Mouse (Mus musculus): Measurements from ENCODE around the gene Auts2.

The Auts2 gene

DNA sequence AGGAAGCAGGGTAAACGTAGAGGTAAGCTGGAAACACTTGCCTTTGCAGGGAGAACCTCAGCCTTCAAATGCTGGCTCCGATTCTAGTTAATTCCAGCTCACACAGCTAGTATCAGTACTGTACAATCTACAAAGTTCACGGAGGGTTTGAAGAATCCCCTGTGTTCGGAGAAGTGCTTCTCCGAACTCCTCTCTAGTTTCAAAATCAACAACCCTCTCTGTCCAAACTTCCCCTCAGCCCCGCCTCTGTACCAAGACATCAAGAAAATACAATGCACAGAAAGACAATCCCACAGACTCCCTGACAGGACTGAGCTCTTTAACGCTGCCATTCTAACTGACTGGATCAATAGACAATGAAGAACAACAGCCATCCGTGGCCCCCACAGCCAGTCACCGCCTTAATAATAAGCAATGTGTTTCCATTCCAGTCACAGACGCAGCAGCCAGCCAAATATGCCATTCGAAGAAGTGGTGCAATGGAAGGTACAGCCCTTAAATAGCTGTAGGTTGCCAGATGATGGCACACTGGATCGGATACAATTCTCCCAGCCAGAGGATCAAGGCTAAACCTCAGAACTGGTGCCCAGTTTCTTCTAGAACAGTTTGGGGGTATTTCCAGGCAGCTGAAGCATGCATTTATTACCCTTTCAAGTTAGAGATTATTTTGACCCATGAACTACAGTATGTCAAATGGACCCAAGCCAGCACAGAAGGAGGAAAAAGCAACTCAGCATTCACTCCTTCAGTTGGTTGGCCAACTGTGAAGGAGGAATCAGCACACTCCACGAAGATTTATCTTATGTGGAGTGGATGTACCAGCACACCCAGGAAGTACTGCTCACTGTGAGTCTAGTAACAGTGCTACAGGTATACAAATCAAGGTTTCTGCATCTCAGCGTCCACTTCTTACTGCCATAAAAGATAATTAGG is 151.0 kb downstream of the Auts2 start:
- DNase-seq (ENCODE audit: low spot score in 2 of 2) = no peak

DNA sequence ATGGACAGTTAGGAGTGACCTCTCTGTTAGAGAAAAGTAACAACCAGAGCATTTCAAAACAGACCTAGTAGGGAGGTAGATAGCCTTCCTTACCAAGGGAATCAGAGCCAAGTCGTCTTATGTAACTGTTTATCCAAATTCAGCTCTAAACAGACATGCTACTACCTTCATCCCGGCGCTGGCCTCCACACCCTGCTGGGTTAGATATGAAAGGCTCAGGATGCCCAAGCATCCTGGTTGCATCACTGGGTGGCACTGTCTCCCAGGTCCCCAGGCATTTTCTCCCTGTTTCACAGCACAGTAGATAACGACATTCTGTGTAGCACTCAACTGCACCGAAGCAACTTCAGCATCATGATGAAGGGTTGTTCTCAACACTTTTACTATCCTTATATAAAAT is 154.4 kb downstream of the Auts2 start:
- no peak for DNase-seq (ENCODE audit: low spot score in 2 of 2)

DNA sequence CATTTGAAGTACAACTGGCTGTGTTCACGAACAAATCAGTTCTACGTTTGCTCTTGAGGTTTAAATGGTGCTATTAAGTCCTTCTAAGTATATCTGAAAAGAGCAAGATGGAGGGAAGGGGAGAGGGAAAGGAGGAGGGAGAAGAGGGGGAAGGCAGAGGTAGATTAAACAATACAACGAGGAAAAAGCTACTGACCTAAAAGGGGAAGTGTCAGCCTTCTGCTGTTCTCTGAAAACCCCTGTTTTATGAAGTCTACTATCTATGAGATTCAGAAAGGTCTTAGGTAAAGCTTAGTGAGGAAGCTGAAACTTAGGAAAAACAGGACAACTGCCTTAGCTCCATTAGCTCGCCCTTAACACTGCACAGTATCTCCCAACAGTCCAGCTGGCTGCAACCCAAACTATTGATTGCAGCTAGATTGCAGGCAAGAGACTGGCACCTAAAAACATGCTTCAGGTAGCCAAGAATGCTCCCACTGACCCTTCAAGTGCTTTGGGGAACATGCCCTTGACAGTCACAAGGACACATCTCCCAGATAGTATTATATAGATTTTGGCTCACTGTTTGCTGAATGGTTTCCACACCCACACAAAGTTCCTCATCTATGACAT is 157.8 kb downstream of the Auts2 start:
- no peak for DNase-seq (ENCODE audit: low spot score in 2 of 2)

DNA sequence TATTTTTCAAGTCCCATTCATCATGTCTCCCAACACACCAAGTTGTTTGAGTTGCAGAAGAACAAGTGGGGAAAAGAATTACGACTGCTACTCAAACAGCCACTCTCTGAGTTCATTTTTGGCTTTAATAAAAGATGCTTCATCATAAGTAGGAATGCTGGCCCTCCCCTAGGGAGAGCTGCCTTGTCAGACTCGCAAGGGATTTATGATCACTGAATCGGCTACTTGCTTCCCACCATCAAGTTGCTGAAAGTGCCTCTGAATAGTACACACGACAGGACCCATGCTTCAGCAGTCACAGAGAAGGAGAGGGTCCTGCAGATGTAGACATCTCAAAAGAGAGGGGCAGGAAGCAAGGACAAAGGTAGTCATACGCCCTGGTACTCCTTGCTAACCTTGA is 162.9 kb downstream of the Auts2 start:
- DNase-seq (ENCODE audit: low spot score in 2 of 2) = no peak

DNA sequence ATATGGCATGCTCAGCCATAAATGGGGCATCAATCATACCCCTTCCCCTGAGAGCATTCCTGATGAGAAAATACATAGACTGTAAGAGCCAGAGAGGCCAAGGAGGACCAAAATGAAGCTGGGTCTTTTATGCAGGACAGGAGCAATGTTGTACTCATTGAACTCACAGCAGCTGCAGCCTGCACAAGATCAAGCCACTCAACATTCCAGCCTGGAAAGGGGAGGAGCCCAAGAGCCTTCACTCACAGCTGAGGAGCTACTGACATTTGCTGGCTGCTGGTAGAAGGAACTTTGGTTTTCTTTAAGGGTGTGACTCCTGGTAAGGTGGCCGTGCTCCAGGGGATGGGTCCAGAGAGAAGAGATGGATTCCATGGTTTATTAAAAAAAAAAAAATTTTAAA is 164.2 kb downstream of the Auts2 start:
- DNase-seq (ENCODE audit: low spot score in 2 of 2) = no peak

DNA sequence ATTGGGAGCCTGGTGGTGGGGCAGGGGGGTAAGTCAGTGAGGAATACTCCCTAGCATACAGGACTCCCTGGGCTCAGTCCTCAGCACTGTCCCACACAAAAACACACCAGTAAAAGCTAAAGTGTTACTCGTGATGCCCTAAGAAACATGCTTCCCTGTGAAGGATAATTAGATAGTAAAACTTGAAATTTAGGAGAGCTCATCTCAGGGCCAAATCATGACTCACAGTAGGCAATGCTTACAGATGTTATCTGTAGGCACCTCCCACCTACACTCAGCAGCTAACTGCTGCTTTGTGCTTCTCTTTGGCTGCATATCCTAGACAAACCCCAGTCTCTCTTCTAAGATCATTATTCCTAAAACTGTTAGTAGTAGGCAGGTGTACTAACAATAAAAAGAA is 168.0 kb downstream of the Auts2 start:
- no peak for DNase-seq (ENCODE audit: low spot score in 2 of 2)

DNA sequence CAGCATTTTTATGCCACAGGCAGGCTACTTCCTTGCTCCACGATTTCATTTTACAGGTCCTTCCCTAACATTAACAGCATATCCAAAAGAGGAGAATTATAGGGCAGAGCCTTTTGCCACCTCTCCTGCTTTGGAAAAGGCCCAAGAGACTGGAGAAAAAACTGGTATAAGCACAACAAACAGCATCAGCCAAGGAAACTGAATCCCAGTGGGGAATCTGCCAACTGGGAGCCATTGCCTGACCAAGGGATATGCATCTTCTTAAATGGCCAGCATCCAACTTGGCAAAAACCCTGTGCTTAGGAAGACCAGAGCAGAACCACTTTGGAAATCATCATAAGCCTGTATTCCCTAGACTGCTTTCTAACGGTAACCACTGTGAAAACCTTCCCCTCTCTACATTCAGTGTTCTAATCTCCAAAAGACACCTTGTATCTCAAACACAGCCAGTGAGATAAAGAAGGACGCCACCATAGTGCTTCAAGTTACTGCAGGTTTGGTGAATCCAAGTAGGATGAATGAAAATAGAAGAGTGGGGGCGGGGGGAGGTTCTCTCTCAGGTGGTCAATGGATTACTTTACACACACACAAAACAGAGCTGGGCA is 169.6 kb downstream of the Auts2 start:
- no peak for DNase-seq (ENCODE audit: low spot score in 2 of 2)

DNA sequence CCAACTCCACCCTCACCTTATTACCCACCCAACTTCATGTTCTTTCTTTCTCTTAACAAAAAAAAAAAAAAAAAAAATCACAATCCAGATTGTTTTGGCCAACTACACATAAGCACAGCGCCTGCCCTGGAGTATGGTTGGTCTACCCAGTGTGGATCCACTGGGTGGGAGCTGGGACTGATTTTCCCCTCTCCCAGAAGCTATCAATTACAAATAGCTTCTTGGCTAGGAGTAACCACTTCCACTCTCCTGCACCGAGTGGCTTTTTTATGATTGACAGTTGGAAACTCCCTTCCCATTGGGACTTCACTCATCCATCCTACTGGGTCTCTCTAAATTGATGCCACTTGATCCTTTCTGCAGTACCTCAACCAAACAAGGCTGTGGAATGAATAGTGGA is 170.5 kb downstream of the Auts2 start:
- DNase-seq (ENCODE audit: low spot score in 2 of 2) = no peak

DNA sequence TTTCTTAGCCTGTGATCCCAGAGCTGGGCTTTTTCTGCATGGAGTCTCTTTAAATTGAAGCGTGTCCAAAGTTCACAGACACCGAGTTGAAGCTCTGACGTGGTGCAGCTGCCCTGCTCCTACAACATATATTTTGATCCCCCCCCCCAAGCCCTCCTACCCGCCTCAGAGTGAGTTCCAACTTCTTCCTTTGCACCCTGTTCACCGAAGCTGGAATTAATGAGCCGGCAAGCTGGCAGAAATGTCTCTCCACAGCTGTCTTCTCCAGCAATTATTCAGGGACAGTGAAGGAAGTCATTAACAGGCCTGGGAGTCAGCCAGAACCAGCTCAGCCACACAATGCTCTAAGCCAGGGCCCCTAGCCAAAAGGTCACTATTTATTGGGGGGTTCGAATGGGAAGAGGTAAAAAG is 174.5 kb downstream of the Auts2 start:
- no peak for DNase-seq (ENCODE audit: low spot score in 2 of 2)

DNA sequence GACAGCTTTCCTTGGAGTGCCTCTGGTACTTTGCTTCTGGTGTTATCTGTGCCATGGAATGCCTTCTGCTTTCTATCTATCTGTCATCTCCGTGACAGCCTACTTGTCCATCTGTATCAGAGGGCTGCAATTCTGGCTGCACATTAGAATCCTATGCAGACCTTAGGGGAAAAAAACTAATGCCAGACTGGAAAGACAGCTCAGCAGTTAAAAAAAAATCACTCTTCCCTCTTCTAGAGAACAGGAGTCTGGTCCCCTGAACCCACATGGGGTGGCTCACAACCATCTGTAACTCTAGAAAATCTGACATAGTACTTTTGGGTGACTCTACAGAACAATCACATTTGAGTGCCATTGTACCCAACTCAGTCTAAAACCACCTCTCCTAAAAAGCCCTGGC is 181.9 kb downstream of the Auts2 start:
- no peak for DNase-seq (ENCODE audit: low spot score in 2 of 2)

DNA sequence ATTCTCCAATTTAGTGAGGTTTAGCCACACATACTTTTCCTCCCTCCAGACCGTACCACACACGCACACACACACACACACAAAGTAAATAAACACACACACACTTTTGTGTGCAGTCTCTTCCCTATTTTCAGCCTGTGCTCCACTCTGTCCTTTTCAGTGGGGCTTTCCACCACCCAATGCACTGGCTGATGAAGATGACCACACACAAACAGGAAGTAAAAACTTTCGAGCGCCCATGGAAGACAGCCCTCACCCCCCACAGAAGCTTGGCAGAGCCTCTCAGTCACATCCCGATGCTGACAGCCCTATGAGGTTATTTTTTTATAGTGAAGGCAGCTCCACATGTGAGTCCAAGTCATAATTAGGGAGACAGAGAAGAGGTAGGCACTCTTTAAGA is 185.4 kb downstream of the Auts2 start:
- DNase-seq (ENCODE audit: low spot score in 2 of 2) = no peak

DNA sequence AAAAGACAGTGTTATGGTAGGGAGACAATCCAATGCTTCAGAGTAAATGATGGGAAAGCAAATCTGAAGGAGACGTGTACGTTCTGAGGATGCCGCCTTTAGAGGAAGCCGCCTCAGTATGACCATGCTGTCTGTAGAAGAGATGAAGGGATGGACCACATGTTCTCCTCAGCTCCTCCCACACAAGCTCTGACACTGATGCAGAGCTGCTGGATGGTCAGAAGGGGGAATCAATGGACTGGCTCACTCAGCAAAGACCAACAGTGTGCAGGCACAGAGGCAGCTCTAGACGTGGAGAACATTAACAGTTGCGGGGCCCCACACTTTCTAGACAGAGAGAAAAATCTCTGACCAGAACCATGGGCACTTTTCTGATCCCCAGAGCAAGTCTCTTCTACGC is 187.2 kb downstream of the Auts2 start:
- DNase-seq (ENCODE audit: low spot score in 2 of 2) = no peak

DNA sequence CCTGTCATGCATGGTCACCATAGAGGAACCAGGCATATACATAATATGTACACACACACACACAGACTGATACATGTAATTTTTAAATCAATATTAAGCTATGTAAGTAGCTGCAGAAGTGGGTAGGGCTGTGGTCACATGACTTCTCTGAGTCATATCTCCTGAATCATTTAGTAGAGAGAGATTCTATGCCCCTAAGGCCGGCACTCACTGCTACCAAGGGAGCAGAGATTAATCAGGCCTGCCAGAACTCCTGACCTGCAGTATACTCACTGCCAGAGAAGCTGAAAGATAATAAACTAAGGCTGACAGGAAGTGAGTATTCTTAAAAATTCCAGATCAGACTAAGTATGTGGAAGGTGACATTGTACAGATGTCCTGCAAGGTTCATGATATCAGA is 190.7 kb downstream of the Auts2 start:
- DNase-seq (ENCODE audit: low spot score in 2 of 2) = no peak

DNA sequence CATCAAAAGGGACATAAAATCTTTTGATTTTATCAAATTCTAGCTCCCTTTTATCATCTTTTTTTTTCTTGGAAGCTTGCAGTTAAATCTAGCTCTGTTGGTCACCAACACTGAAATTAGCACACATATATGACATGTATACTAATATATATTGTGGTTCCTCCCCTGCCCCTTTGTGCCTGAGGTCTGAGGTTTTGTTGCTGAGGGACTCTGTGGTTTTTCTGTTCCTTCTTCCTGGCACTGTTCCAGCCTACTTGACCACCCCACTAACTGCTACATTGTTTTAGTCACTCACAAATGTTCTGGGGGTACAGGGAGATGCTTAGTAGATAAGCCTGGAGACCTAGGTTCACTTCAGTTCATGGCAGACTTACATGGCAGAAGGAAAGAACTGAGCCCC is 192.0 kb downstream of the Auts2 start:
- DNase-seq (ENCODE audit: low spot score in 2 of 2) = no peak

DNA sequence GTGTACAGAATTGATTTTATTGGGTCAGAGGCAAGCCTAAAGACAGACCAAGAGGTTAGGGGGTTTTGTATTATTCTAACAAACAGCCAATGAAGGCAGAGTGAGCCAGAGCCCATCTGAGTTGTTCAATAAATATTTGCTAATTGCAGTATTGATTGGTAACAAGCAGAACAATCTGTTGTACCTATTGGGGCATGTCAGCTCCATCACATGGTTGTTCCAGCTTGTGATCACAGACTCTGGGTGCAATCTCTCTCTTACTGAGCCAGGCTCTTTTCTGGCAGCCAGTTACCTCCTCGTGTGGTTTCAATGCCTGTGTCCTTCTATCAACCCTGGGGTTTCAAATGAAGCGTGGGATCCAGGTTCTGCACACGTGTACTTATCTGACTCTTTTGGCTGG is 201.8 kb downstream of the Auts2 start:
- no peak for DNase-seq (ENCODE audit: low spot score in 2 of 2)

DNA sequence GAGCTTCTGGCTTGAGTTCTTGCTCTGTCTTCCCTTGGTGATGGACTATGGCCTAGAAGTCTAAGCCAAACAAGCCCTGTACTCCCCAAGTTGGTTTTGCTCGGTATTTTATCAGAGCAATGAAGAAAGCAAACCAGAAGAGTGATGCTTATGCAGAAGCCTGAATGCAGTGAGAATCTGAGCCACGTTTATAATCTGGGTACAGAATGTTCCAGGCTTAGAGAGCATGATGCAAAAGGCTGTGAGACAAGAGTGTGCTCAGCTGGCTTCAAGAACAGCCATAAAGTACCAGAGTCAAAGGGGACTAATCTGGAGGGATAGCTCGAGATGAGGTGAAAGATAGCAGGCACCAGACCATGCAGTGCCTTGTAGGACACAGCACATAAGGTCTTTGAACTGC is 205.5 kb downstream of the Auts2 start:
- no peak for DNase-seq (ENCODE audit: low spot score in 2 of 2)

DNA sequence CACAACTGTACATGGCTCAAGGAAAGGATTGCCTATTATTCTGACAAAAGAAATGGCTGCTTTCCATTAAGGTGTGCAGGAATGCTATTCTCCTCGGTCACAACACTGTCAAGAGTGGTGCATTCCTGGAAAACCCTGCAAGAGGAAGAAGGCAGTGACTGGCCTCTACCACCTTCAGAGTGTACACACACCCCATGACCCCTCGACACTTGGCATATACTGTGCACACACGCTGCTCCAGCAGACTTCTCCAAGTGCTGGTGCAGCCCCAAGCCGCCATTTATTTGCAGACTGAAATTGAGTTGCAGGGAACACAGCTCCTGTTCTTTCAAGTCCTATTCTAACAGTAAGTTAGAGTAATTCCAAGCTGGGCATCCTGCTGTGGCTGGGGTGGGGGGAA is 207.4 kb downstream of the Auts2 start:
- no peak for DNase-seq (ENCODE audit: low spot score in 2 of 2)

DNA sequence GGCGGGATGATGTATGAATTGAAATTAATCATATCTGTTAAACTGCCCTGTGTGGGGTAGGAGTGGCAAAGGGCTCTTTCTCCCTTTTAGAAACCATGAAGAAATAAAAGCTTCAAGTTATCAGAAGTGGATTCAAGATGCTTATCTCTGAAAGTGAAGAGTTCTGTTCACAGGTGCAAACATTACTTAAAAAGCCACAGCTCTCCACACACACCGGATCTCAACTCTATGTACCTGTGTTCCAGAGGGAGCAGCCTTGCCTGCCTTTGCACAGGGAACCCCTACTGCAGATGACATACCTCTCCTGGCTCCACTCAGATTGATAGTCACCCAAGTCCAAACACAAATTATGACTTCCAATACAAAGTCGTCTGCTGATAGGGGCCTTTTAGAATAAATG is 208.3 kb downstream of the Auts2 start:
- DNase-seq (ENCODE audit: low spot score in 2 of 2) = no peak

DNA sequence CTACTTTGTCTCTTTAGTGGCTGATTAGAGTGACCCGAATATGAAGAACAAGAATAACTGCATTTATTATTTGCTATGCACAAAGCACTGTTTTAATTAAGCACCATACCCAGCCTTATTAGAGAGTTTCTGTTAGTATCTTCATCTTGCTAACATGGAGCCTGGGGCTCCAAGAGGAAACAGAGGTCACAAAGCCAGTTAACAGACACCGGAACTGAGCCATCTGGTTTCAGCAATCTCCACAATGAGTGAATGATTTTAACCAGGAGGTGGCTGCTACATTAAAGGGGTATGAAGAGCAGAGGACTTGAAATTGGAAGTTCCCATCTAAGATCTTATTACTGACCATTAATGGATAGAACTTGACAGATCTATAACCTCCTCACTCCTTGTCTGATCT is 209.4 kb downstream of the Auts2 start:
- DNase-seq (ENCODE audit: low spot score in 2 of 2) = no peak

DNA sequence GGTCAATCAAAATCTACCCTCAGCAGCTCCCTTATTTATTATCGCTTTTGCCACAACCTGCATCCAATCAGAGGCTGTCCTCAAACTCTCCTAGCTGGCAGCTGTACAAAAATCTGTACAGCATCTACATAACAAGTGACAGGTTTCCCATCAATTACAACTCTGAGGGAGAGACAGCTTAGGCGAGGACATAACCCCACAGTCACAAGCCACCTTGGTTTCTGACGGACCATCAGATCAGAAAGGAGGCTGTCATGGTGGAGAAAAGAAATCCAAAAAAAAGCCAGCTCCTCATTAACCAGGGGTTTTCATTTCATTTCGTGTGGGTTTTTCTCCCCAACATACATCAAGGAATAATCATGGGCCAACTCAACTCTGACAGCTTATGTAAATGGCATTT is 210.6 kb downstream of the Auts2 start:
- no peak for DNase-seq (ENCODE audit: low spot score in 2 of 2)

DNA sequence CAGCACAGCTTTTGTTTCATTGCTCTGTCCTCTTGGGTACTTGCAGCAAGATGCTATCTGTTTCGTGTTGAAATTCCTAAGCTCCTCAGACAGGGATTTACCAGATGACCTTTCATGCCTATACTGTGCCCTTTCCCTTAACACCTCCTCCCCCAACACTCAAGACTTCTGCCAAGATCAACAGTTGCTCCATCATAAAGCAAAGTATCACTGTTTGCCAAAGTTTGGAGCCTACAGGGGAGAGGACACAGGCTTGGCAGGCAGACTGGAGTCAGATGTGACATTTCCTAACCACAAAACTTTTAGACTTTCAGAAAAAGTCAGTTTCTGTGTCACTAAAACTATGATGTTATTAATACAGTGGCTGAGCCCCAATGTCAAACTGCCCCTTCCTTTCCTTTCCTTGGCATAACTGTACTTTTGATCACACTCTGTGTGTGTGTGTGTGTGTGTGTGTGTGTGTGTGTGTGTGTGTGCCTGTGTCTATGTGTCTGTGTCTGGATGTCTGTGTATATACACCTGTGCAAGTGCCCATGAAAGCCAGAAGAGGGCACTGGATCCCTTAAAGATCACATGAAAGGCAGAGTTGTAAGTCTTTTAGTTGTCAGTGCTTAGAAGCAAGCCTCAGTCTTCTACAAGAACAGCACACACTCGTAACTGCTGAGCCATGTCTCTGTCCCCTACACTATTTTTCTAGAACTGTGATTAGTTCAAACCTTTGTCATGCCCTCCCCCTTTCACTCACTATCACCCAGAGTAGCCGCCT is 213.8 kb downstream of the Auts2 start:
- no peak for DNase-seq (ENCODE audit: low spot score in 2 of 2)

DNA sequence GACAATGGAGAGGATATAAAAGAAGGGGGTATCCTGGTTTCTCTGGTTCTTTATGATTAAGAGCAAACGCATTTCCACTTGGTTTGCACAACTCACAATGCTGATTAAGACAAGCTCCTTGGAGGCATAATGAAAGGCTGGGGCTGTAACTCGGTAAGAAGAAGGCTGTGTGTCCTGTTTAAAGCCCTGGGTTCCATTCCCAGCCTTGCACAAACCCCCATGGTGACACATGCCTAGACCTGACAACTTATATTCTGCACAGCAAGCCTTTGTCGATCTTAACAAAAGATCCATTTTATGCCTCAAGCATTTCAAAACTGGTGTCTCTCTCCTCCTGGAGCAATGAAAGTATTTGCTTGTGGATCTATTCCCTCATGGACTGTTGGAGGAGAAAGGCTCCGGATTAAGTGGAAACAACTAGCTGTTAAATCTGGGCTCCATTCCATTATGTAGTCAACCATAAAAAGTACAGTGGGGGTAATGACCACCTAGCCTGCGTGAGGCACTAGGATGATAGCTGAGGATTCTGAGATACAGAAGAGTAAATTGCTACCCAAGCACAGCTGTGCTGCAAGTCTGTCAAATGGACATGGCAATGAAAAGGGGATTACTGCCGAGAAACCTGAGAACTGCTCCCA is 218.8 kb downstream of the Auts2 start:
- no peak for DNase-seq (ENCODE audit: low spot score in 2 of 2)

All from urinary bladder, adult 18-20 months (tissue).